Mouse (Mus musculus) embryonic stem cell, embryonic (primary cell): ENCODE data around the gene Ifitm1.
"Not testable (repeated sequence)": the region's sequence is repeated elsewhere in the genome, so short reads cannot be mapped to it uniquely, and the experiment has no call there.

Experiments used
- CTCF ChIA-PET, 4 experiments: fragments of 300-600 bp in 2 of 4; fragments of 350-600 bp in 2 of 4; sonication (Branson Sonifier 250); formaldehyde crosslinking; loops; one replicate each; lab custom pipeline; 2022; ENCODE audit warnings: inconsistent platforms in 2 of 4; lab: Charles Lee
- POLR2A ChIA-PET, 4 experiments: fragments of 300-600 bp in 2 of 4; fragments of 350-600 bp in 2 of 4; sonication (Branson Sonifier 250); formaldehyde crosslinking; loops; one replicate each; lab custom pipeline; 2022; ENCODE audit warnings: antibody characterized with exemption in 4 of 4, inconsistent platforms in 1 of 4; lab: Charles Lee

Ifitm1 gene

DNA sequence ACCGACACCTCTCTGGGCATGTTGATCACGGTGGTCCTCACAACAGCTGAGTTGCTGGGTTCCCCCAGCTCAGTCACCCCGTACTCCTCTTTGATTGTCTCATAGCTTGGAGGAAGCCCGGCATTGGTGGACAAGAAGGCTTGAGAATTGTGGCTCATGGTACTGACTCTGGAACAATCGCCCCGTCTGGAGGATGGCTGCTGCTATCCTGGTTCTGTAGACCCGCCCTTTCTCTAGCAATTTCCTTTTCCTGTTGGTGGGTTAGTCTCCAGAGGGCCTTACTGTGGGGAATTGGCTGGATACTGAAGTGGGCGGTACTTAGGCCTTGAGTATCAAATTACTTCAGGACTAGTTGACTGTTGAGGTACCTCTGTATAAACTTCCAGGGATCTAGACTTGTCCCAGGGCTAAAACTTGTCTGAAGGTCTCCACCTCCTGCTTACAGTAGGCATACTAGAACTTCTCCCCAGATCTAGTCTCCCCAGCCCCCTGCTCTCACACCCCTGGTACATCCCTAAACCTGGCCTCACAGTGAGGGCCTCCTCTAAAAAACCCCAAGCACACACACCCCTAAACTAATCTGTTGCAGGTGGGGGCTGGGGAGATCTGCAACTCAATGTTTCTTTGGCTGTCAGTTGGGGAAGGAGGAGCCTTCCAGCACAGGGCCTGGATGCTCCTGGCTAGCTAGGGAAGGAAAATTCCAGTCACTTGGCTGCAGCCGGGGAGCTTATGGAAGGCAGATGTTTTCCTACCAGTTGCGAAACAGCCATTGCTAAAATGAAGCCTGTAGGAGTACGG, 11.1 kb upstream of the Ifitm1 start, which contains the start of the genes Gm45717 and Ifitm2:
Gene Gm45717 (minus strand): TSS at position 180 of the 798 bp plus-strand sequence.
Gene Ifitm2 (minus strand): TSS at position 230 of the 798 bp plus-strand sequence.
- CTCF ChIA-PET, result interaction anchor here in 1 of 4 experiments (1.2 to 1.5 kb wide), 3 partner anchors 12 to 92 kb away, joined by 3 to 7 read pairs (median 3); no protein-coding TSS in a partner anchor
- POLR2A ChIA-PET, result interaction anchor here (0.6 to 7.8 kb wide), 36 partner anchors 12 to 450 kb away, joined by 3 to 79 read pairs (median 4); partner anchors contain the start of genes Ifitm1 (in 2 of the 4), Pgghg (in 2 of the 4), Psmd13 (in 2 of the 4) and Sirt3 (in 2 of the 4)

DNA sequence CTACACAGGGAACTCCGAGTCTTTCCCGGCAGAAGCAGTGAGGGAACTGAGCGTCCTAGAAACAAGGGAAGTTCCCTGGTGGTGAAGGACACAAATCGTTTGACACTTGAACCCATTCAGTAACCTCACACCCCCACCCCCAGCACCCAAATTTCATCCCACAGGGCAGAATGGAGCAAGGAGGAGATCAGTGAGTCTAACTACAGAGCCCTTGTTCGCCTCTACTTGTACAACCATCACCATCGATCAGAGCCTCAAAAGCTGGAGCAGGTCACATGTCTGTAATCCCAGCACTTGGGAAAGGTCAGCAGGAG, 10.5 kb upstream of the Ifitm1 start:
- ChIA-PET CTCF (interaction anchor here in 2 of 4 experiments (0.8 to 1.5 kb wide), 4 partner anchors 11 to 92 kb away, joined by 3 to 7 read pairs (median 3); partner anchors contain the start of gene Pgghg (in 1 of the 2)), POLR2A (interaction anchor here (0.6 to 7.8 kb wide), 32 partner anchors 11 to 449 kb away, joined by 3 to 79 read pairs (median 4); partner anchors contain the start of genes Ifitm1 (in 2 of the 4), Pgghg (in 2 of the 4), Psmd13 (in 2 of the 4) and Sirt3 (in 2 of the 4))

DNA sequence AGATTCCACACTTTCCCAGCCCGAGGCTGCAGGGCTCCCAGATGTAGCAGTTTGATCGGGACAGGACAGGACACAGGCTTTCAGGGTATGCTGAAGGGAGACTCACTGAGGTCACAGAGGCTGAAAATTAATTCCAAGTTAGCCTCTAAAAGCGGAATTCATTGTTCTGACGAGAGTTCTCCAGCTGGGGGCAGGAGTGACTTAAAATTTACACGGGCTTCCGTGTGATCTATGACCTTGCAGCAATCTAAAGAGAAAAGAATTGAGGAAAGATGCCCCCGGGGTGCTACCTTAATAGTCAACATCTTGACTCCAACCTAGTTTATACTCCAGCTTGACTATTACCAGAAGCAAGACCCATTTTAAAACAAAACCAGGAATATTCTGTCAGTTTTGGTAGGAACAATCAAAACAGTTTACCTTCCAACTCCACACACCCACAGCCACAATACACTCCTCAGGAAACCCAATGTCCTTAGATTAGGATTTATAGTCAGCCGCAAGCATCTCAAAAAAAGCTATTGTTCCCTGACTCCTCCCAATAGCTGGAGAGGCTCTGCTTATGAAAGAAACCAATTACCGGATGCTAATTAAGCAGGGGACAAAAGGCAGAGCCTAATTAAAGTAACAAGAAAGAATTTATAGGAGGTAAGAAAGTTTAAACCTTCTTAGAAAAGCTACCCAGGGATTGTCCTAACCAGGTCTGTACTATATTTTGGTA, 7.7 kb upstream of the Ifitm1 start:
- ChIA-PET CTCF (interaction anchor here (0.6 to 3.6 kb wide), 44 partner anchors 8 to 217 kb away, joined by 3 to 30 read pairs (median 5); partner anchors contain the start of genes Pgghg (in 1 of the 4) and Scgb1c1 (in 1 of the 4)), POLR2A (interaction anchor here (0.5 to 7.8 kb wide), 110 partner anchors 8 to 943 kb away, joined by 3 to 79 read pairs (median 5); partner anchors contain the start of genes Ifitm1 (in 3 of the 4), Pgghg (in 3 of the 4), Rassf7 (in 3 of the 4) and B4galnt4 (in 2 of the 4))

DNA sequence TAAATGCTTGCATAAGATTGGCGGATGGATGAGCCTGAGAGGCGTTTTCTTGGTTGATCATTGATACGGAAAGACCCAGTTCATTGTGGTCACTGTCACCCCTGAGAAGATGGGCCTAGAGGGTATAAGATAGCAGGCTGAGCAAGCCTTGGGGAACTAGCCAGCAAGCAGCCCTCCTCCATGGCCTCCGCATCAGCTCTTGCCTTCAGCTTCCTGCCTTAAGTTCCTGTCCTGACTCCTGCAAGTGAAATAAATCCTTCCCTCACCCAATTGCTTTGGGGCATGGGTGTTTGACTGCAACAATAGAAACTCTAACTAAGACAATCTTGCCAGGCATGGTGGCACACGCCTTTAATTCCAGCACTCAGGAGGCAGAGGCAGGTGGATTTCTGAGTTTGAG, 7.0 kb upstream of the Ifitm1 start:
- CTCF ChIA-PET, result interaction anchor here (0.6 to 3.6 kb wide), 36 partner anchors 8 to 217 kb away, joined by 3 to 30 read pairs (median 5); partner anchors contain the start of genes Pgghg (in 1 of the 4) and Scgb1c1 (in 1 of the 4)
- POLR2A ChIA-PET, result interaction anchor here (0.6 to 7.8 kb wide), 94 partner anchors 7 to 942 kb away, joined by 3 to 79 read pairs (median 5); partner anchors contain the start of genes Ifitm1 (in 3 of the 4), Pgghg (in 3 of the 4), B4galnt4 (in 2 of the 4) and Hras (in 2 of the 4)

DNA sequence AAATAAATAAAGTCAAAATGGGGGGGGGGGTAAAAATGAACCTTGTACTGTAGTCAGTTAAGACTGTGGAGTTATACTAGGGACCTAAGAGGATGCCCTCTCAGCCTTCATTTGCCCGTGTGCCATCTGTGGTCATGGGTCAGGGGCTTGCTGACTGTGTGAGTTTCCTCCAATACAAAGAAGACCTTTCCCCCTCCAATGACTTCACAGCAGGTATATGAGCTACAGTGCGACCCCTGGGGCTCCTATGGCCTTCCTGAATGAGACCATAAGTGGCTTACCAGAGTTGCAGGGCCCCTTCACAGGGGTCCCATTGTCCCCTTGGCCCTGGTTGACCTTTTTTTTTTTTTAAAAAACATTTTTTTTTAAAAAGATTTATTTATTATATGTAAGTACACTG, 5.6 kb upstream of the Ifitm1 start:
- POLR2A ChIA-PET, result interaction anchor here in 2 of 4 experiments (0.6 to 7.8 kb wide), 11 partner anchors 8 to 161 kb away, joined by 3 to 79 read pairs (median 4); partner anchors contain the start of genes Ifitm1 (in 1 of the 2), Pgghg (in 1 of the 2) and Ptdss2 (in 1 of the 2)
- CTCF ChIA-PET, result interaction anchor here in 2 of 4 experiments (0.6 to 0.8 kb wide), 2 partner anchors 20 to 52 kb away, joined by 4 to 7 read pairs; partner anchors contain the start of gene Pgghg (in 1 of the 2)

DNA sequence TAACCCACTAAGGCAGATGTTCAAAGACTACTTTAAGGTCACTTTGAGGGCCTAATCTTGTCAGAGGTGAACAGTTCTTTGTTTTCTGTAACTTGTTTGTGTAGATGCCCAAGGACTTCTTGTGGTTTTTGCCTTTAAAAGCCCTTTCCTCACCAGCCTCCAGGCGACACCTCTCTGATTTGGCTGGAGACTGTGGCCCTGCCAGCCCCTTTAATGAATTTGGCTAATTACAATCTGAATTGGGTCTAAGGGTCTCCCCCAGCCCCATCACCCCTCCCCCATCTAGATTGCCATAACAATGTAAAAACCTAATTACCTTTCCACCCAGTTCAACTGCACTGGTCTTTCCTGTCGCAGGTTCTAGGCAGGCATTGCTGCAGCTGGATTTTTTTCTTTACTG, 4.3 kb upstream of the Ifitm1 start:
- POLR2A ChIA-PET, result interaction anchor here (0.6 to 7.8 kb wide), 25 partner anchors 7 to 1016 kb away, joined by 3 to 79 read pairs (median 4); partner anchors contain the start of genes Ifitm1 (in 1 of the 4), Pgghg (in 1 of the 4) and Scgb1c1 (in 1 of the 4)

DNA sequence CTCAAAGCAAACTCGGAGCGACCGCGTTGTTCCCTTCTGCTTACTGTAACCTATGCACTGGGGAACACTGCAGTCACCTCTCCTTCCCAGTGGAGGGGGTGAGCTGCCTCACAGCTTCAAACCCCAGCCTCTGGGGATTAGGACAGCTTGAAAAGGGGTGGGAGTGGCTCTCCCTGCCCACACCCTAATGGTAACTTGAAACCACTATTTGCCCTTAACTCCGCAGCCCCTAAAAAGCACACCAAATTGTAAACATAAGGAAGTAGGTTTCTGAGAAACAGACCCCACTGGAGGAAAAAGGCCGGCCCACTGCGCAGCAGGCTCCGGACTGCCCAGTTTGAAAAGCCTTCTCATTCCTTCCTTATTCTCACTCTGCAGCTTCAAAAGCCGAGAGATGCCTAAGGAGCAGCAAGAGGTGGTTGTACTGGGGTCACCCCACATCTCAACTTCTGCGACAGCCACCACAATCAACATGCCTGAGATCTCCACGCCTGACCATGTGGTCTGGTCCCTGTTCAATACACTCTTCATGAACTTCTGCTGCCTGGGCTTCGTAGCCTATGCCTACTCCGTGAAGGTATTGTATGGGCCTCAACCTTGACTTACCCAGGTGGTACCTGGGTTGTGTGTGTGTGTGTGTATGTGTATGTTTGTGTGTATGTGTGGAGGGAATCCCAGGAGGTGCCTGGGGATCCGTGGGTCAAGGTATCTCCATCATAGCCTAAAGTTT, 1.0 kb downstream of the Ifitm1 start:
- ChIA-PET CTCF (interaction anchor here (0.6 to 1.6 kb wide), 20 partner anchors 9 to 594 kb away, joined by 3 to 10 read pairs (median 3); partner anchors contain the start of gene Ifitm2 (in 1 of the 4)), POLR2A (interaction anchor here (0.5 to 5.5 kb wide), 45 partner anchors 8 to 507 kb away, joined by 3 to 79 read pairs (median 4); partner anchors contain the start of genes Ifitm2 (in 2 of the 4), Pgghg (in 2 of the 4), B4galnt4 (in 1 of the 4) and Gm45717 (in 1 of the 4))

More for the DNA sequence above, 4.3 kb upstream of the Ifitm1 start:
- CTCF ChIA-PET, result interaction anchor here in 2 of 4 experiments (0.6 to 0.7 kb wide), 2 partner anchors 9 to 161 kb away, joined by 3 to 4 read pairs; no protein-coding TSS in a partner anchor

DNA sequence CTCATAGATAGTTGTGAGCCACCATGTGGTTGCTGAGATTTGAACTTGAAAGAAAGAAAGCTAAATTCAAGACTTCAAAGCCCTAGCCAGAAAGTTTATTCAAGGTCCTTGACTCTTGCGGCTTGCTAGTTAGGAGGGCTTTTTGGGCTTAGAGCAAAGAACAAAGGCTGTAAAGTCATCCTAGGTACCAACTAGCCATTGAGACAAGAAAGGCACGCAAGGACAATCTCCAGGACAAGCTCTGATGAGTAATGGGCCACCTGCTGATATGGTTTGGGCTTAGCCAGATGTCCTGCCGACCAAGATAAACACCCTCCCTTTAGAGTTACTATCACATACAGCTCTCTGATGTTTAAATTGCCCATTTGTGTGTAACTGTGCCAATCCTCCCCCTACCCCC, 1.7 kb downstream of the Ifitm1 start:
- ChIA-PET POLR2A (interaction anchor here in 2 of 4 experiments (0.7 to 5.5 kb wide), 13 partner anchors 9 to 289 kb away, joined by 3 to 79 read pairs (median 9); partner anchors contain the start of gene Ifitm2 (in 1 of the 2)), CTCF (interaction anchor here in 1 of 4 experiments (1.4 to 1.6 kb wide), 2 partner anchors 9 to 60 kb away, joined by 3 to 7 read pairs; no protein-coding TSS in a partner anchor)

DNA sequence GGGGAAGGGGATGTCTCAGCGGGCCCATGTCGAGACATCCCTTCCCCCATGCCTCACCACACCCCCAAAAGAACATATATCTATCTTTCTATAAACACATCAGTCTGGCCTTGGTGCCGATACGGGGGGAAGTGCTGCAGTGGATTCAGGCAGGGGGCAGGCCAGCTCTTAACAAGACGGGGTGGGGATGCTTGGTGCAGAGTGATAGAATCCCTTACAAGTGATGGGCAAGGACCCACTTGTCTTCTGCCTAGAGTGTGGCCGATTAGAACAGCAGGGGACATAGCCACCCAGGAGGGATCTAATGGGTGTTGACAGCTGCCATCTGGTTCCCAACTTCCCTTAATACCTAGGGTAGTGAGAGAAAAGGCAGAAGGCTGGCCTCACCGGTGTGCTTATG, 3.9 kb downstream of the Ifitm1 start:
- CTCF ChIA-PET, result interaction anchor here in 2 of 4 experiments (0.9 to 1.6 kb wide), 6 partner anchors 11 to 80 kb away, joined by 3 to 4 read pairs (median 3); no protein-coding TSS in a partner anchor
- POLR2A ChIA-PET, result interaction anchor here in 3 of 4 experiments (0.6 to 5.5 kb wide), 24 partner anchors 8 to 152 kb away, joined by 3 to 79 read pairs (median 4); partner anchors contain the start of genes Ifitm2 (in 1 of the 3) and Pgghg (in 1 of the 3)

DNA sequence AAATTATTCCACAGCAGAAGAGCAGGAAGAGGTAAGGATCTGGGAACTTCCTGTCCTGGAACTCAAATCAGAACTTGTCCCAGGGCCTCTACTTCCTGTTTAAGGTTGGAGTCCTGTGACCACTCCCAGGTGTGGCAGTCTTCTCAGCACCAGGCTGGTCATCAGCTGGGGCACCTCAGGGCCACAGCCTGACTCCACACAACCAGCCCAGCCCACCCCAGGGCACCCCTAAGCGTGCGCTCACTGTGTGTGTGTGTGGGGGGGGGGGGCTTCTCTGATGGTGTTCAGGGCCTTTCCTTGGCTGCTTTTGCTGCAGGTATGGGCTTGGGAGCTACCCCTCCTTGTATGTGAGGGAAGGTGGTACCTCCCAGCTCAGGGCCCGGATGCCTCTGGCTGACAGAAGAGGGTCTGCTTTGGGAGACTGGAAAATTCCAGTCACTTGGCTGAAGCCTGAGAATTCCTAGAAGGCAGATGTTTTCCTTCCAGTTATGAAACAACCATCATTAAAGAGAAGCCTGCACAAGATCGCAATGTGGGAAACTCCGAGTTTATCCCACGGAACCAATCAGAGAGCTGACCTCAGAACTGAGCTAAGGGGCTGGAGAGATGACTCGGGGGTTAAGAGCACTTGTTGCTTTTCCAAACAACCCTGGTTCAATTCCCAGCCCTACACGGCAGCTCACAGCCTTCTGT, 4.6 kb downstream of the Ifitm1 start:
- CTCF ChIA-PET, result interaction anchor here in 3 of 4 experiments (0.6 to 1.5 kb wide), 9 partner anchors 9 to 1109 kb away, joined by 3 to 11 read pairs (median 3); no protein-coding TSS in a partner anchor
- POLR2A ChIA-PET, result interaction anchor here in 3 of 4 experiments (0.7 to 5.5 kb wide), 27 partner anchors 9 to 222 kb away, joined by 3 to 79 read pairs (median 4); partner anchors contain the start of genes Hras (in 1 of the 3), Ifitm2 (in 1 of the 3), Ifitm3 (in 1 of the 3) and Lrrc56 (in 1 of the 3)

DNA sequence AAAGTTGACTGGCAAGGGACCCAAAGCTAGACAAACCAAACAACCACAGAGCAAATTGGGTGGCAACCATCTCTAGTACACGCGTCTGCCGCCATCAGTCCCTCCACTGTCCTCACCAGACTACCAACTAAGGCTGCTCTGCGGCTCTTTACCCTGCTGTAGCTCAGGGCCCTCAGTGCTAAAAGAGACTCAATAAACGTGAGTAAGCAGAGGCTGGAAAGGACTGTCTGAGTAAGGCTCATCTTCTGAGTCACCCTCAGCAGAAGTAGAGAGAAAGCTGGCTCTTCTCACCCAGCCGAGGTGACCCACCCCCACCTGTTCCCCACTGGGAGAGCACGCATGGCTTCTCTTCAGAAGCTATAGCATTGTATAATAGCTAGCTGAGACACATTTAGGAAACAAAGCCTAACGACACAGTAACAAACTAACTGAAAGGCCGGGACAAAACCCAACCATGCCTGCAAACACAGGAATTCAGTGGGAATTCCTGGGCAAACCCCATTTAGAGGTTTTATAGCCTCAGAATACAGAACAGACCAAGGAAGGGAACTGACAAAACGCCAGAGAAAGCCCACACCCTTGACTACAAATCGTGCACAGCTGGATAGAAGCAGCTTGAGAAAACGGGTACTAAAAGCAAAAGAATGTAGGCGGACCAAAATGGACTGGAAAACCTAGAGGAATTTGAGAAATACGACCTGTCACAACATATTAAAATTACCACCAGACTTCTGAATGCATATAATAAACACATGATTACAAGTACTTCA, 6.6 kb downstream of the Ifitm1 start:
- POLR2A ChIA-PET, result interaction anchor here (0.5 to 4.6 kb wide), 34 partner anchors 8 to 1024 kb away, joined by 3 to 38 read pairs (median 4); partner anchors contain the start of gene Ptdss2 (in 1 of the 4)
- CTCF ChIA-PET, result interaction anchor here in 2 of 4 experiments (1.0 to 1.3 kb wide), 2 partner anchors 64 to 65 kb away, joined by 3 to 4 read pairs; no protein-coding TSS in a partner anchor

DNA sequence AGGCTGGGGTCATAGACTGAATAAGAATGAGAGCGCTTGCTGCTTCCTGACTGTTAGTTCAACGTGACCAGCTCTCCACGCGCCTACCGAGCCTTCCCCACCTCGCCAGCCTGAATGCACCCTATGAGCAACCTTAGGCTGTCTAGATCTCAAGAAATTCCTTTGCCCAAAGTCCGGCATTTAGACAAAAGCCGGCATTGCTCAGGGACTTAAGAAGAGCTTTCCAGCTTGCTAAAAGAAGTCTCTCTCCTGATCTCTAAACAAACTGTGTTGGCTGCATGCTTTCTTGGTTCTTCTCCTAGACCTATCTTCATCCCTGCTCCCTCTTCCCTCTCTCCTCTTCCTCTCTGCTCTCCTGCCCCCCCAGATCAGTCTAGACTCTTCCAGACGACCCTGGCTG, 7.9 kb downstream of the Ifitm1 start:
- ChIA-PET CTCF (interaction anchor here in 2 of 4 experiments (0.6 to 1.4 kb wide), 6 partner anchors 9 to 66 kb away, joined by 3 to 5 read pairs (median 3); partner anchors contain the start of gene Pgghg (in 1 of the 2)), POLR2A (interaction anchor here (1.0 to 4.6 kb wide), 18 partner anchors 8 to 173 kb away, joined by 3 to 38 read pairs (median 4); no protein-coding TSS in a partner anchor)

DNA sequence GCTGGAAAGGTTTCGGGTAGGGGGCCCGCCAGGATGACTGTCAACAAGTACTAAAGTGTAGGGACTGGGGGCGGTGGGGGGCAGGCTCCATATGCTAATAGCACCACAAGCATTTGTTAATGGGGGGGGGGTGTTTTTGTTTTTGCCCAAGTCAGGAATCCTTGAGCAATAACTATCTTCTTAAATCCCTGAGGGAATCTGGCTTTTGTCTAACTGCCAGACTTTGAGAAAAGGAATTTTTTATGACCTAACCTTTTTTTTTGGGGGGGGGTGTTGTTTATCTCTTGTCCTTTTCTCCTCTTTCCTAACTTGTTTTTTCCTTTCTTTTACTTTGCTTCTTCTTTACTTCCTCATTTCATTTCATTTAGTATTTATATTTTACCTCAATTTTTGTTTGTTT, 8.4 kb downstream of the Ifitm1 start:
- CTCF ChIA-PET, result interaction anchor here (0.6 to 1.4 kb wide), 7 partner anchors 9 to 67 kb away, joined by 3 to 11 read pairs (median 5); partner anchors contain the start of gene Pgghg (in 1 of the 4)

DNA sequence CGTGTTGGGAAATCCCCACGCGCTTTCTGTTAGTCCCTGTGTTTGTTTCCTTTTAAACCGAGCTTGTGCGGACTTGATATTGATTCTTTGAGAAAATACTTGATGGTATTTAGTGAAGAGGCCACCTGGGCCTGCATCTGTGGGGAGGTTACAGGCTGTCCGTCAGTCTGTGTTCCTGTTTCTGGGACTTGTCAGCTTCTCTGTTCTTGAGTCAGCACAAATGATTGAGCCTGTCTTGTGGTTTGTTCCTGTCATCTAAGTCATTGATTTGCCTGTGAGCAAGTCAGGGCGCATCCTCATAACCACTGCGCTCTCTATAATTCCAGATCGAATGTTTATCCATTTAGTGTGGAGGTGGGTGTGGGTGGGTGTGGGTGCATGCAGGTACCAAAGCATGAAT, 9.7 kb downstream of the Ifitm1 start:
- POLR2A ChIA-PET, result interaction anchor here in 3 of 4 experiments (0.6 to 2.6 kb wide), 10 partner anchors 9 to 71 kb away, joined by 3 to 7 read pairs (median 3); no protein-coding TSS in a partner anchor
- CTCF ChIA-PET, result not testable (repeated sequence)

More for the DNA sequence above, 8.4 kb downstream of the Ifitm1 start:
- POLR2A ChIA-PET, result interaction anchor here (0.7 to 4.6 kb wide), 17 partner anchors 8 to 97 kb away, joined by 3 to 38 read pairs (median 4); no protein-coding TSS in a partner anchor
